ENCODE assay signal across 23 mouse cellular contexts in genomic region chr13:105066890-105067845, GRCm38 (mm10). TPM values are rescaled to one million over a fixed set of nuclear protein-coding genes. Genes with fewer than 3 reads are reported as not detected.
DNase-seq lines count a peak whose midpoint lies in the region; ATAC-seq and TF ChIP-seq lines count a peak whose summit lies in the region.
"Had no signal": no experiment of that assay in that cellular context is flagged by ENCODE, and none has a peak within 500 bp of the region (broad histone marks: within the 10 kb centered on the region; RNA-seq: fewer than 3 reads in every experiment).

No protein-coding gene starts in this region.

- no peaks in the 10 kb centered on the region for H3K9me3 ChIP-seq in heart, embryonic 16.5 days (replicated peaks; ENCODE audit: control insufficient read depth, low read length)
- H3K9me3 ChIP-seq in stomach, postnatal 0 days (ENCODE audit: control insufficient read depth, low read length) = no peaks in the 10 kb centered on the region
- H3K9me3 ChIP-seq: embryonic facial prominence, embryonic 15.5 days had no signal

- no peak overlapping the region for H3K4me3 ChIP-seq in heart, embryonic 16.5 days (ENCODE audit: low read length)
- no peak overlapping the region for H3K4me3 ChIP-seq in stomach, postnatal 0 days (ENCODE audit: low read depth, low read length)
- H3K4me3 ChIP-seq: embryonic facial prominence, embryonic 15.5 days; gastrocnemius, adult 2 months had no signal

- no peaks in the 10 kb centered on the region for H3K36me3 ChIP-seq in heart, embryonic 16.5 days (ENCODE audit: control insufficient read depth, insufficient read depth)
- no peaks in the 10 kb centered on the region for H3K36me3 ChIP-seq in stomach, postnatal 0 days (ENCODE audit: control insufficient read depth, insufficient read depth, low read length)
- H3K36me3 ChIP-seq: embryonic facial prominence, embryonic 15.5 days had no signal

- no peak for DNase-seq in heart, adult 11 months
- DNase-seq in thymus, postnatal 25 days = peak; percentile 12
- DNase-seq in thymus, postnatal 4 days = no peak
- DNase-seq in stomach, postnatal 0 days (ENCODE audit: low spot score) = no peak
- DNase-seq in cerebellum, postnatal 10 days = no peak
- no peak for DNase-seq in embryo, embryonic 11 days
- DNase-seq: adrenal gland, postnatal 25 days; gastrocnemius, adult 2 months; kidney, adult 18-20 months; lung, adult 2 months; right cerebral cortex, postnatal 4 days had no signal

- TF ChIP-seq CTCF in stomach, postnatal 0 days (IDR thresholded peaks at IDR 0.05; ENCODE audit: low read depth) = peak; percentile 19; the same call in 1 of the 2 replicates

- no peak overlapping the region for H3K4me2 ChIP-seq in heart, embryonic 16.5 days (ENCODE audit: low read depth, low read length)
- no peak overlapping the region for H3K4me2 ChIP-seq in stomach, postnatal 0 days (replicated peaks; ENCODE audit: low read depth)
- H3K4me2 ChIP-seq: embryonic facial prominence, embryonic 15.5 days; heart, embryonic 11.5 days; midbrain, embryonic 11.5 days had no signal

- H3K4me1 ChIP-seq in heart, embryonic 16.5 days (ENCODE audit: control insufficient read depth, insufficient read depth, low read length) = no peaks in the 10 kb centered on the region
- no peaks in the 10 kb centered on the region for H3K4me1 ChIP-seq in stomach, postnatal 0 days (replicated peaks; ENCODE audit: control insufficient read depth, insufficient read depth)
- H3K4me1 ChIP-seq: embryonic facial prominence, embryonic 15.5 days had no signal

- no peaks in the 10 kb centered on the region for H3K27me3 ChIP-seq in heart, embryonic 16.5 days (ENCODE audit: control insufficient read depth, insufficient read depth, low read length)
- H3K27me3 ChIP-seq in stomach, postnatal 0 days (ENCODE audit: control insufficient read depth, insufficient read depth, low read length) = no peaks in the 10 kb centered on the region
- H3K27me3 ChIP-seq: embryonic facial prominence, embryonic 15.5 days had no signal

- TF ChIP-seq EP300 in stomach, postnatal 0 days (optimal IDR thresholded peaks at IDR 0.05) = no peak

- WGBS in heart, embryonic 16.5 days = 51% methylated on average over 7 of the region's 7 CpGs
- WGBS in stomach, postnatal 0 days = 54% methylated on average over 7 of the region's 7 CpGs

- peak; percentile 49; the same call in 1 of the 2 replicates for ATAC-seq in heart, embryonic 16.5 days (replicated peaks; ENCODE audit: extremely low read depth, insufficient read depth, low FRiP score)
- peak; percentile 55 for ATAC-seq in common myeloid progenitor, adult 5-6 weeks (replicated peaks; ENCODE audit: low read depth, poor library complexity, severe bottlenecking)
- no peak for ATAC-seq in stomach, postnatal 0 days (ENCODE audit: low FRiP score, low TSS enrichment)
- ATAC-seq: forebrain, embryonic 16.5 days had no signal

- no peak overlapping the region for H3K27ac ChIP-seq in heart, embryonic 16.5 days (ENCODE audit: low read length)
- H3K27ac ChIP-seq in stomach, postnatal 0 days (replicated peaks) = no peak overlapping the region
- H3K27ac ChIP-seq: embryonic facial prominence, embryonic 15.5 days; gastrocnemius, adult 2 months had no signal

- H3K9ac ChIP-seq in heart, embryonic 16.5 days (ENCODE audit: low read length) = no peak overlapping the region
- H3K9ac ChIP-seq in stomach, postnatal 0 days (ENCODE audit: low read length) = no peak overlapping the region
- H3K9ac ChIP-seq: embryonic facial prominence, embryonic 15.5 days had no signal

RNA-seq across cellular contexts. Expression of gene Rgs7bp, which starts 12.4 kb away (rescaled TPM):
- 2.8 and 3.0 TPM in 2 replicates for polyA plus RNA-seq in heart, embryonic 16.5 days (2015; fragmentation: Nextera tagmentation; extraction: Ambion mirVana)
- total RNA-seq in common myeloid progenitor, adult 5-6 weeks (2017) = 1.7 and 3.0 TPM in 2 replicates
- 1.5 and 1.8 TPM in 2 replicates for polyA plus RNA-seq in stomach, postnatal 0 days (2015; fragmentation: Nextera tagmentation; extraction: Ambion mirVana)

RNA-seq across cellular contexts. Expression of gene 4933425L06Rik, which starts 14.8 kb away (rescaled TPM):
- not detected in 2 replicates for polyA plus RNA-seq in heart, embryonic 16.5 days (2015; fragmentation: Nextera tagmentation; extraction: Ambion mirVana)
- not detected in 2 replicates for total RNA-seq in common myeloid progenitor, adult 5-6 weeks (2017)
- polyA plus RNA-seq in stomach, postnatal 0 days (2015; fragmentation: Nextera tagmentation; extraction: Ambion mirVana) = not detected in 2 replicates
- total RNA-seq: adrenal gland, postnatal 25 days; gastrocnemius, adult 2 months; left cerebral cortex, adult 18-20 months had no signal
- polyA plus RNA-seq: cortical plate, adult 2 months; embryonic facial prominence, embryonic 15.5 days; heart, embryonic 11.5 days; hindbrain, embryonic 11.5 days; large intestine, adult 2 months; limb, embryonic 14.5 days; lung, adult 2 months; midbrain, embryonic 11.5 days; stomach, embryonic 14.5 days had no signal
